Mouse (Mus musculus): ENCODE data around the gene Dnajb1.
A peak's percentile ranks its signal among the peaks of the same experiment; 100 is the strongest.

Gene Dnajb1

DNA sequence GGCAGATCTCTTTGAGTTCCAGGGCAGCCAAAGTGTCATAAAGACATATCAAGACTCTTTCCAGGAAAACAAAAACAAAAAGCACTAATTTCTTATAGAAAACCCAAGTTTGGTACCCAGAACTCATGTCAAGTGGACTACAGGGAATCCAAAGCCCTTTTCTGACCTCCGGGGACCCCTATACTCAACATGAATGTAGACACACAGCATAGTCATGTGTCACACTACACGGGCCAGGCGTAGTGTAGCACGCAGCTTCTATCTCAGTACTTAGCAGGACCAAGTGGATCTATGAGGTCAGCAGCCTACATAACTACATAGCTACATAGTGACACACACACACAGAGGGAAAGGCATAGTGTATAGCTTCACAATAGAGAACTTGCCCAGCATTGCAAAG, 5.7 kb downstream of the Dnajb1 start:
- no peak for DNase-seq (ENCODE audit: low spot score)

DNA sequence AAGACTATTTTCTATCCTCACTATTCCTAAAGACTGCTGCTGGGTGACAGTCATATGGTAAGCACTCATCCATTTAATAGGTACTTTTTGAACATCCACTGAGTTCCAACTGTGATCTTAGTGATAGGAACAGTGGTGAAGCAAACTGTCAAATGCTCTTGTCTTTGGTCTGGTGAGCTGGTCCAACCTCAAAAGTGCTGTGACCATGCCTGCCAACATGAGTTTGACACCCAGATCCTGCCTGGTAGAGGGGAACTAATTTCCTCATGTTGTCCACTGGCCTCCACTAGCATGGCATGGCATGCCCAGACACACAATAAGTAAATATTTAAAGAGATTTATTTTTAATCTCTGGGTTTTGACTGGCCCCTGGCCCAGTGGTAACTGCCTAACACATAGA, 8.6 kb downstream of the Dnajb1 start:
- no peak for DNase-seq (ENCODE audit: low spot score)

DNA sequence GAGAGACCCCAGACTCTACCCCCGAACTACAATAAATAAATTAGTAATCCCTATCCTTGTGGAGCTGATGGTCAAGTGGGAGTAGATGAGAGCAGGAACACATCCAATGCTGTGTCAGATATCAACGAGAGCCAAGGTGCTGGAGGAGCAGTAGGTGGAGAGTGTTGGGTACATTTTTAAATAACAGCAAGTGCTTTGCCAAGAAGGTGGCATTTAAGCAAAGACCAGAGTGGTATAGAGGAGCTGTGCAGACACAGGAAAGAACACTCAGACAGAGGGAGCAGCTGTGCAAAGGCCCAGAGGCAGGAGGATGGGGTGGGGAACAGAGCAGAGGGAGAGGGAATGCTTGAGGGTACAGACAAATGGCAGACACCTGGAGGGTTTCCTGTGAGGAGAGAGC, 9.1 kb downstream of the Dnajb1 start:
- no peak for DNase-seq (ENCODE audit: low spot score)

DNA sequence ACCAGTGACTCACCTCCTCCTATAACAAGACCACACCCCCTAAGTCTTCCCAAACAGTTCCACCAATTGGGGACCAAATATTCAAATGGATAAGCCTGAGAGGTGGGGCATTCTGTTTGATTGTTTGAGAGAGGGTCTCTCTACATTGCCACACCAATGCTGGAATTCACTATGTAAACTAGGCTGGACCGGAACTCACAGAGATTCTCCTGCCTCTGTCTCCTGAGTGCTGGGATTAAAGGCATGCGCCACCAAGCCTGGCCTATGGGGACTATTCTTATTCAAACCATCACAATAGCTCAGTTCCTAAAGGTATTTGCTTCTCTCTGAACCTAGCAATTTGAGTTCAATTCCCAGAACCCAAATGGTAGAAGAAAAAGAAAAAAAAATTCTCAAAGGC, 10.6 kb downstream of the Dnajb1 start:
- DNase-seq (ENCODE audit: low spot score), result no peak

DNA sequence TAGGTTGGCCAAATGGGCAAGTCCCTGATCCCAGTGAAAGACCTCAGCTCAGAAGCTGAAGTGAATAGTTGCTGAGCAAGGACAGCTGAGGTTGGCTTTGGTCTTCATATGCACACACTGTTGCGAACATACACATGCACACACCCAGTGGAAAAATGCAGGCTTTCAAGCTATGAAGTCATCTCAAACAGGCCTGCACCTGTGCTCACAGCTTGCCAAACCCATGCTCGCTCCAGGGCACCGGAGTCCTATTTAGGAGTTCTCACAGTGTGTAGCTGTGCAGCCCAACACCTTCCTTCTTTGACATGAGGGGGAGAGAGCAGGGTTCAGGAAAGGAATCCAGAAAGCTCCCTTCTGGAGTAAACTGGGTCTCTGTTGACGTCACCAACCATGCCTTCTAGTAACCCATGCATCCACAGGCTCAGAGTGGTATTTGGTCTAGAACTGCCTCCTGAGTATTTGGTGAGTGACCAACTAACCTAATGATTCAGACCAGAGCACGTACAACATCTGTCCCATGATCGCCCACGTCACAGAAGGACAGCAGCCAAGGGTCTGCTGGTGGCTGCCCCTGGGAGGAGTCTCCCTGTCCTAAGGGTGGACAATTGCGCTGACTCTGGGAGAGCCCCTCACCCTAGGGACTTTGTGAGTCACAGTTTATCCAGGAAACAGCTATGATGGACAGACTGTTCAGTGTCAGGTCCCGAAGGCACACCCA, 11.7 kb downstream of the Dnajb1 start:
- DNase-seq (ENCODE audit: low spot score), result no peak

DNA sequence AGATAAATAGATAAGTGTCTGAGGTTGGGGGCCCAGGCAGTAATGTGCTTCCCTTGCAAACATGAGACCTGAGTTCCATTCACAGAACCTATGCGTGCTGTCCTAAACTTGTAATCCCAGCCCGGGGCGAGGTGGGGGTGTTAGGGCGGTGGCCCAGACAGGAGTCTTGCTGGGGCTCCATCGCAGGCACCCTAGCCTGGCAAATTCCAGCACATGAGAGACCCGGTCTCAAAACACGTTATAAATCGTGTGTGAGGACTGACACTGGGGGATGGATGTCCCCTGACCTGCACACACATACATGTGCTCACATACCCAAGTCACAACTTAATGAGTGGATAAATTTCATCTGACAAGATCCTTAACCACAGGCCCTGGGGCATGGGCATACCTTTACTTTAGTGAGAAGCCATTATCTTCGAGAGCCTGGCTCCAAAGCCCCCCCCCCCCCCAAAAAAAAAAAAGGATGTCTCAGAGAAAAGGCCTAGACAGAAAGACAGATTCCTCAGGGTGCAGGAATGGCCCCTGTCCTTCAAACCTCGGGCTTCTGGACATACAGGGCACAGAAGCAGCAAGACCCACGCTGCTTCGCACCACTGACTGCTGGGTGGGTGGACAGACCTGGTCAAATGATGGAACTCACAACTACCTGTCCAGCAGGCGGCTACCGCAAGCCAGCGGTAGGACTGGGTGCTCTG, 13.8 kb downstream of the Dnajb1 start:
- no peak for DNase-seq (ENCODE audit: low spot score)

DNA sequence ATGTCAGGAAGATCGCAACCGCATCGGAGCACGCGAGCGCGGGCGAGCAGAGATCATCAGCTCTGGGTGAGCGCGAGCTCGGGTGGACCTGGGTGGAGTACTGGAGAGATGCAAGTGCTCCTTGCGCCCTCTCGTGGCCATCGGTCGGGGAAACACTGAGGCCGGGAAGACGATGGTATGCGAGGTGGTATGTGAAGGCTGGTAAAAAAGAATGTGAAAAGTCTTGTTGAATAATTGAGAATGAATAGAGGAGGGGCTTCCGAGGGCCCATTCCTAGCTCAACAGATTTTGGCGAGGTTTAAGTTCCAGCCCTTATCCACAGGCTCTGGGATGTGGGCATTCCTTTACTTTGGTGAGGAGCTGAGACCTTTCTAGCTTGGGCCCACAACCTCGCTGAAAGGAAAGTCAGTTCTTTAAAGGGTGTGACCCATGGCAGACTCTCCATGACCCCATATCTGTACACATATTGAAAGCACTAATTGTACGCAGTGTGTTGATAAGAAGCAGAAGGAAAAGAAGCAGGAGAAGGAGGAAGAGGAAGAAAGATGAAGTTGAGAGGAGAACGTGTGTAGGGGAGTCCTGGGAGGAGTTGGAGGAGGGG, 14.5 kb downstream of the Dnajb1 start:
- DNase-seq (ENCODE audit: low spot score), result peak; percentile 78

DNA sequence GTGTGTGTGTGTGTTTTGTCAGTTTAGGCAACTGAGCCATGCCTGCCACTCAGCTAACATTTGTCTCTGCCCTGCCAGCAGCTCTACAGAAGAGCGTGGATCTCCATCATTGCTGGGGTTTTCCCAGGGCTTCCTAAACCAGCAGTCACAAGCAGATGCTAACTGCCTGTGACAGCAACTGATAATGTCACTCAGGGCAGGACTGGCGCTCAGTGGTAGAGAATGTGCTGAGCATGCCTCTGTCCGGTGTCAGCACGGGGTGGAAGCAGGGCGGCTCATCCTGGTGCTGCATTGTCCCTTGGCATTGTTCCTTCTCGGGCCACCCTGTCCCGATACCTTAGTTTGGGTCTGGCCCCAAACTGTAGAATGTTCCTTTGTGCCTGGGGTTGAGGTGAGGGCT, 15.6 kb downstream of the Dnajb1 start:
- no peak for DNase-seq (ENCODE audit: low spot score)

DNA sequence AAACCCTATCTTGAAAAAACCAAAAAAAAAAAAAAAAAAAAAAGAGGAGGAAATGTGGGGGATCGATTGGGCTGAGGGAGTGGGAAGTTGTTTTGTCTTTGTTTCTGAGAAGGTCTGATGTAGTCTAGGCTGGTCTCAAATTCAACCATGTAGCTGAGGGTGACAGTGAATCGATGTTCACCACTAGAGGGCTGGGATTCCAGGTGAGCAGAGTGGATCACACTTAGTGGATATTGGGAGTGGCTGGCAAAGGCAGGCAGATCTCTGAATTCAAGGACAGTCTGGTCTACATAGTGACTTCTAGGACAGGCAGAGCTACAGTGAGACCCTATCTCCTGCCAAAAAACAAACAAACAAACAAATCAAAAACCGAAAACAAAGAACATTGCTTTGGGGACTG, 16.7 kb downstream of the Dnajb1 start:
- DNase-seq (ENCODE audit: low spot score), result no peak

DNA sequence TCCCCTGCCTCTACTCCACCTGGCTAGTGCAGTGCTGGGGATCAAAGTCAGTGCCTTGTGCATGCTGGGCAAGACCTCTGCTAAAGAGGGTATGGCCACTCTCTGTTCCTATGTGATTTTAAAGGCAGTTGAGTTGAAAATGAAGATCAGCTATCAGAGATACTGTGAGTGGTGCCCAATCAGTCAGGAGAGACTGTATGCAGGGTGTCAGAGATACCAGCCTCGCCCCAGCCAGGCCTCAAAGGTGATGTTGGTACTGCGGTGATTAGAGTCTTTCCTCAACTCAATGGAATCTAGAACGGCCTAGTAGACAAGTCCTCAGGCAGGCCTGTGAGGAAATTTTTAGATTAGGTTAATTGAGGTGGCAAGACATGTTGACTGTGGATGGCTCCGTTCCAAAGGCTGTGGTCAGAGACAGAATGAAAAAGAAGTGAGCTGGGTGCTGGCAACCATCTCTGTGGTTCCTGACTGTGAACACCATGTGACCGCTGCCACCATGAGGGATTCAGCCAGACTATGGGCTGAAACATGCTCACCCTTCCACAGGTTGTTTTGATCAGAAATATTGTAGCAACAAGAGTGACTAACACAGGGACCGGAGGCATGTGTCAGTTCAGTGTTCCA, 17.8 kb downstream of the Dnajb1 start:
- DNase-seq (ENCODE audit: low spot score), result no peak

DNA sequence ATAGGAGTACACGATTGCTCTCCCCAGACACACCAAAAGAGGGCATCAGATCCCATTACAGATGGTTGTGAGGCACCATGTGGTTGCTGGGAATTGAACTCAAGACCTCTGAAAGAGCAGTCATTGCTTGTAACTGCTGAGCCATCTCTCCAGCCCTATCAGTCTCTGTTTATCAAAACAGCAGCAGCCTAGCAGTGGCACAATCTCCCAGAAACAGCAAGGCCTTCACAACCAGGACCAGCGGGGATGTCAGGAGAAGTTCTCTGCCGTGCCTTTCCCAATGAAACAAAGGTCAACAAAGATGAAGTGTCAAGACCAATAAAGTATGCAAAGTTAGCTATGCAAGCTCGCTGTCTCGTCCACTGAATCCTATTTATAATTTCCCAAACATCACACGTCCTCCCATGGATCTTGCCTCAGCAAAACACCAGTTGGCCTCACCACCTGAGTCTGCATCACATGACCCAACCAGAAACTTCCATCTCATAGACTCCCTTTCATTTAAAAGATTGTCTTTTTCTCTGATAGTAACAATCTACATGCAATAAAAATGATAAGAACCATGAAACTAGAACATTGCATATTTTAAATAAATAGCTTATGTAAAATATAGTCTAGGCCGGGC, 24.2 kb downstream of the Dnajb1 start:
- DNase-seq (ENCODE audit: low spot score), result no peak

DNA sequence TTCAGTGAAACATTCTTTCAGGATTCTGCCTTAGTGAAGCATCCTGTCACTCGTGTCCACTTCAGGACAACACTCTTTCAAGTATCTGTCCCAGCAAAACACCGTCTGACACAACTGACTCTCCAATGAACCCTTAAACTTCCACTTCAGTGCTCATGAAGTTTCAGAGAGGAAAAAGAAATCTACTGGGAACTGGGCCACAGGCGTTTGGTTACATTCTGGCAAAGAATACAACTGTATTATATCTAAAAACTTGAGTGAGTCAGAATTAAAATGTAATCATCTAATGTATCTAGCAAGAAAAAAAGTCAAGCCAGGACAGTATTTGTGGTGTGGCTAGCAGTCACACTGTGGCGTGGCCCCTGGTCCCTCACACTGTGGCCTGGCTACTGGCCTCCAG, 30.9 kb downstream of the Dnajb1 start:
- DNase-seq (ENCODE audit: low spot score), result no peak

DNA sequence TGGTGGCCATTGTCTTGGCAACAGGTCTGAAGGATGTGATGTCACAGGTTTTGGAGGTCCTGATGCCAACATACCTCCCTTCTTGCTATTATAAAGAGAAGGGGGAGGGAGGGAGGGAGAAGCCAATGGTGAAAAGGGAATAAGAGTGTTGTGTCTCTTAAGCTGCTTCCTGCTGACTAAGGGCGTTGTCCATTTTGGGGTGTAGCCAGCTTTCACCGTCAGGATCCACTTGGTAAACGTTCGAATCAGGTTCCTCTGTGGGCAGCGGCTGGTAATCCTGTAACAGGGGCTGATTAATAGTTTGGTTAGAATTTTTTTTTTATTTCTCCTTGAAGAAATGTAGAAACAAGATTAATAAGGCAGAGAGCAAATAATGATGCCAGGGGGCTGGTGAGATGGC, 31.7 kb downstream of the Dnajb1 start:
- DNase-seq (ENCODE audit: low spot score), result no peak

DNA sequence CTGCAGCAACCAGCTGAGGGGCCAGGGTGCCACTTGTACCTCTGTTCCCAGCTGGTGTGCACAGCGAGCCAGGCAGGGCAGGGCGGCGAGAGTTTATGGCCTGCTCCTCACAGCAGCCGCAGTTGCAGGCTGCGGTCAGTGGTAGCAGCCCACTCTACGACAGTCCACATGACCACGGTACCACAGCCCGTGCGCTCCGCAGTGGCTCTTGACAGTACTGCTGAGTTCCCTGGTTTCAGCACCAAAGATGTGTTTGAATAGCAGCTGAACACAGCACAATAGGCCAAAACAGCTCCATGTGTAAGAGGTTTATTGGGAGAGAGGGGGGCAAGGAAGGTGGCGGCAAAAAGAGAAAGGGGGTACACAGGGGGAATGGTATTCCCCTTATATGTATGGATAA, 39.5 kb downstream of the Dnajb1 start:
- DNase-seq (ENCODE audit: low spot score), result no peak

DNA sequence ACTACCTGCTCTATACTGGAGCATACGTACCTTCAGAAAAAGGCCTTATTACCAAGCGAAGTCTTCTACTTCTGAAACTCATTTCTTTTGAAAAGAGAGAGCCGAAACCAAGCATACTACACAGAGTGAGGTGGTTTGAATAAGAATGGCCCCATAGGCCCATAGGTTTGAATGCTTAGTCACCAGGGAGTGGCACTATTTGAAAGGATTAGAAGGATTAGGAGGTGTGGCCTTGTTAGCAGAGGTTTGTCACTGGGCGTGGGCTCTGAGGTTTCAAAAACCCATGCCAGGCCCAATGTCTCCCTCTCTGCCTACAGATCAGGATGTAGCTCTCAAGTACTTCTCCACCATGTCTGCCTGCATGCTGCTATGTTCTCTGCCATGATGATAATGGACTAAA, 40.0 kb downstream of the Dnajb1 start:
- no peak for DNase-seq (ENCODE audit: low spot score)

DNA sequence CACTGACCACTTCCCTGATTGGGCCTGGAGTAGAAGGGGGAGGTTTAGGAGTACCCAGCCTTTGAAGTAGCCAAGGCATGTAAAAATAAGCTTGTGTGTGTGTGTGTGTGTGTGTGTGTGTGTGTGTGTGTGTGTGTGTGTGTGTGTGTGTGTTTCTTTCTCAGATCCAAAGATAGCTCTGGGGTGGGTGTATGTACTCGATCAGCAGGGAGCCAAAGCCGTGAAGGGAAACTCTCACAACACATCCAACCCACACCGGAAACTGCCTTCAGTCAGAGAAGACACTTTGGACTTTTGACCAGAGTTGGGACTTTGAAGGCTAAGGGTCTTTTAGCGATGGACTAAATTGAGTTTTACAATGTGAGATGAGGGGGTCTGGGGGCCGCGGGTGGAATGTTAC, 41.7 kb downstream of the Dnajb1 start:
- DNase-seq (ENCODE audit: low spot score), result no peak

DNA sequence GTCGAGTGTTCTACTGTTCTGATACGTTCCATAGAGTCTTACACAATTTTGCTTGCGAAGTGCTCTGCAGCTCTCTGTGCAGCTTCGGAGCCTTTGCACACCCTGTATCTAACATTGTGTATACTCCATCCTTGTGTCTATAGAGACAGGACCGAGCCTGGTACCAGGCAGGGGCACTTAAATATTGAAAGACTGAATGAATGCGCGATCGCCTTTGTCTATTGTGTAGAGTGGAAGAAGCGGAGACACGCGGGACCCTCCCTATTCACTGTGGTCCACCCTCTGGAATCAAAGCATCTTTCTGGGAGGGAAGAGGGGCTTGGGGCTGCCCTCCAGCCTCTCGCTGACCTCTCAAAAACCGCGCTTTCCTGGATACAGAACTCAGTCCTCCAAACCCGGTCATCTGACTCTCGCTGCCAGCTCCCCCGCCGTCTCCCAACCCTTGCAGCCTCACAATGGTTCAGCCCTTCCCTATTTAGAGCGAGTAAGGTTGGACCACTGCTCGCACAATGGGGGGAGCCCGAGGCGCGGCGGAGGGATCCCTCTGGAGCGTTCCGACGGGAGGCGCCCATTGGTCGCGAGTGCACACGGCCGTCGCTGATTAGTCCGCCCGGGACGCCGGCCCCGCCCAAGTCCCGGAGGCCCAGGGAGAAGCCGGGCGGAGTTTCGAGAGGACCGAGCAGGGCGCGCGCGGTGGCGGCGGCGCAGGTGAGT, 44.2 kb downstream of the Dnajb1 start, which contains the start of gene Gipc1:
Gipc1 (plus strand) TSS at position 648 of the 714 bp plus-strand sequence.
- DNase-seq (ENCODE audit: low spot score), result peak; percentile 98

DNA sequence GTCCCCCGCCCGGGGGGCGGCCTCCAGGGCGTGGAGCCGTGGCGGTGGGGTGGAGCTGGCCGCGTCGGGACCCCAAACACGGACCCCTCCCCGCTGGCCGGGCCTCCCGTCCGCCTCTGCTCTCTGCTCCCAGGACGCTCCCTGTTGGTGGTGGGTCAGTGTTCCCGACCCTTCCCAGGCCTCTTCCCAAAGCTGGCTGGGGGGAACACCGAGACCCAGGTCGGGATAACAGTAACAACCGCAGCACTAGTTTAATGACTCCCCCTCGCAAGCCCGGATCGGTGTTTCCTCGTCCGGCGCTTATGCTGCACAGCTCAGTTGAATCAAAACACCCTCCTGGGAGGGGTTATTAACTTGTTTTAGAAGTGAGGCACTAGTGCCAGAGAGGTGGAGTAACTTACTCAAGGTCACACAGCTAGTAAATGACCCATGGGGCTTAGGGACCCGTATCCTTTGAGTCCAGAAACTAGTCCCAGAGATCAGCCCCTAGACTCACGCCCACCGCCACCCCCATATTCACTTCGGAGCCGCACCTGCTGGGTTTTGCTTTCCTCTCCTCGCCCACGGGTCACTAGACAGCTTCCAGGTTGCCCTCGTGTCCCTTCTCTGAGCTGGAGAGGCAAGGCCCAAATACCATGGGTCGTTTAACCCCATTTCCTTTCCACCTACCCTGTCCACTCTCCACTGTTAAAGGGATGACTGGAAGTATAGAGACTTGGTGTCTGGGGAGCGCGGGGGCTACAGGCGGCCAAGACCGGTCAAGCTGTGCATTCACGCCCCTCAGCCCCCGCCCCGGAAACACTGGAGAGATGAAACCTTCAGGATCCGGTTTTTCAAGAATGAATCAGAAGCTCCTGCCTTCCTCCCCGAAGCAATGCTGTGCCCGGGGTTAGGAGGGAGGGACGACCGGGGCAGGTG, 45.0 kb downstream of the Dnajb1 start:
- DNase-seq (ENCODE audit: low spot score), result no peak

DNA sequence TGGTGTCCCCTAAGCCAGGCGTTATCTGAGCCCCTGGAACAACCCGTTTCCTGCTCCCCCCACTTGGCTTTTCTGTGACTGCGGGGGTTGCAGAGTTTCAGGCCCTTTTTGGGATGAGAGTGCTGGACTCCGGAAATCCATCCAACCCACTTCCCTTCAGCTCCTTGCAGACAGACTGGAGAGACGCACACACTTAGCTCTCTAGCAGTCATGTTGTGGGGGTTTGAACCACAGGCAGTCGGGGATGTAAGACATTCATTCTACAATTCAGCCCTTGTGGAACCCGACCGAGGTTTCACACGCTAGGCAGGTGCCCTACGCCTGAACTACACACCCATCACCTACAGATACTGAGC, 45.6 kb downstream of the Dnajb1 start:
- no peak for DNase-seq (ENCODE audit: low spot score)

DNA sequence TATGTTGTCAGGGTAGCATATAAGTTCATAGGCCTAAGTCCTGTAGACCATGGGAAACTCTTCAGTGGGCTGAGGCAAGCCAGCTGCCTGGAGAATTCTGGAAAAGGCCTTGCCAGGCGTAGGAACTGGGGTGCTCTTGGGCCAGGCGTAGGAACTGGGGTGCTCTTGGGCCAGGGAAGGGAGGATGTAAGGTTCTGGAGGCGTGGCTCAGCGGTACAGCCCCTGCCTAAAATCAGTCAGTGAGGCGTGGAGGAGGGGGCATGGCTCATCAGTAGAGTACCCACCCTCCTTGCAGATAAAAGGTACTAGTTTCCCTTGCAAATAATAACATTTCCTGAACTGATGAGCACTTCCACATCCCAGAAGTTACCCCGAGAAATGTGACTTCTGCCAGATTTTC, 46.7 kb downstream of the Dnajb1 start:
- no peak for DNase-seq (ENCODE audit: low spot score)

DNA sequence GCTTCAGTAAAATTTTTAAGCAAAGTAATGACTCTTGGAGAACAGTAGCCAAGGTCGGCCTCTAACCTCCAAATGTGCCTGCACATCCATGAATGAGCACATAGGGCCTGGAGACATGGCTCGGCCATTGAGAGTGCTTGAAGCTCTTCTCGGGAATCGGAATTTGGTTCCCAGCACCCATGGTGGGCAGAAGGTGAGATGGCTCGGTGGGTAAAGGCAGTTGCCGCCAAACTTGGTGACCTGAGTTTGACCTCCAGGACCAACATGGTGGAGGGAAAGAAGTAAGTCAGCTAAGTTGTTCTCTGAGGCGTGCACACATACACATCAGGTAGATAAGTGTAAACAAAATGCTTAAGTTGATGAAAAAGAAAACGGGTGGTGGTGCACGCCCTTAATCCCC, 48.0 kb downstream of the Dnajb1 start:
- no peak for DNase-seq (ENCODE audit: low spot score)

Measured in yolk sac, embryonic 10.5 days (tissue).